Mouse (Mus musculus) ES-Bruce4 (cell line): ENCODE data around the gene Nrxn3. TPM values are rescaled to one million over a fixed set of nuclear protein-coding genes. Genes with fewer than 3 reads are reported as not detected.

Experiments
- H3K27ac ChIP-seq: 2 replicates; pipeline ENCODE4 v1.5.1; 2012; ENCODE audit warnings: low read length, inconsistent platforms; ENCODE audit not compliant: insufficient read depth
- H3K27me3 ChIP-seq: 2 replicates; pipeline ENCODE4 v1.6.1; 2012; ENCODE audit warnings: mild to moderate bottlenecking, low read length, inconsistent platforms; ENCODE audit not compliant: control insufficient read depth, poor library complexity, insufficient read depth, severe bottlenecking
- H3K36me3 ChIP-seq: 2 replicates; pipeline ENCODE4 v1.6.1; 2012; ENCODE audit warnings: inconsistent platforms, mild to moderate bottlenecking, low read length, moderate library complexity; ENCODE audit not compliant: control insufficient read depth, poor library complexity, insufficient read depth, severe bottlenecking
- H3K4me1 ChIP-seq: one replicate; pipeline ENCODE4 v1.8.1; 2011; ENCODE audit warnings: low read length; ENCODE audit not compliant: control insufficient read depth, insufficient read depth
- H3K4me3 ChIP-seq: 2 replicates; pipeline ENCODE4 v1.5.1; 2011; ENCODE audit warnings: low read depth, mild to moderate bottlenecking, low read length
- H3K9ac ChIP-seq: 2 replicates; pipeline ENCODE4 v1.6.1; 2012; ENCODE audit warnings: low read depth, mild to moderate bottlenecking, inconsistent platforms; ENCODE audit not compliant: poor library complexity, severe bottlenecking
- H3K9me3 ChIP-seq: replicated peaks from 2 replicates; pipeline ENCODE4 v1.6.1; 2012; ENCODE audit warnings: mild to moderate bottlenecking, low read length, inconsistent platforms; ENCODE audit not compliant: control insufficient read depth, poor library complexity, insufficient read depth, severe bottlenecking
- CTCF ChIP-seq: IDR thresholded peaks from one replicate; pipeline ENCODE4 v1.8.1; 2011; ENCODE audit warnings: low read depth, low read length
- EP300 ChIP-seq: IDR thresholded peaks from 2 replicates; pipeline ENCODE4 v1.6.1; 2011; ENCODE audit warnings: low read depth, low read length; ENCODE audit not compliant: insufficient read depth
- POLR2A ChIP-seq: IDR thresholded peaks from one replicate; pipeline ENCODE4 v1.8.1; 2011; ENCODE audit warnings: low read length; ENCODE audit not compliant: insufficient read depth
- polyA plus RNA-seq: library from polyadenylated mRNA; stranded (reverse); fragments of >200 nt; gene quantifications from 2 replicates; pipeline ENCODE4 v1.2.4, GENCODE M21; 2011; ENCODE audit warnings: low read depth; ENCODE audit not compliant: missing spikeins, insufficient read depth, insufficient read length

The Nrxn3 gene
- polyA plus RNA-seq, 1 experiment: not detected

DNA sequence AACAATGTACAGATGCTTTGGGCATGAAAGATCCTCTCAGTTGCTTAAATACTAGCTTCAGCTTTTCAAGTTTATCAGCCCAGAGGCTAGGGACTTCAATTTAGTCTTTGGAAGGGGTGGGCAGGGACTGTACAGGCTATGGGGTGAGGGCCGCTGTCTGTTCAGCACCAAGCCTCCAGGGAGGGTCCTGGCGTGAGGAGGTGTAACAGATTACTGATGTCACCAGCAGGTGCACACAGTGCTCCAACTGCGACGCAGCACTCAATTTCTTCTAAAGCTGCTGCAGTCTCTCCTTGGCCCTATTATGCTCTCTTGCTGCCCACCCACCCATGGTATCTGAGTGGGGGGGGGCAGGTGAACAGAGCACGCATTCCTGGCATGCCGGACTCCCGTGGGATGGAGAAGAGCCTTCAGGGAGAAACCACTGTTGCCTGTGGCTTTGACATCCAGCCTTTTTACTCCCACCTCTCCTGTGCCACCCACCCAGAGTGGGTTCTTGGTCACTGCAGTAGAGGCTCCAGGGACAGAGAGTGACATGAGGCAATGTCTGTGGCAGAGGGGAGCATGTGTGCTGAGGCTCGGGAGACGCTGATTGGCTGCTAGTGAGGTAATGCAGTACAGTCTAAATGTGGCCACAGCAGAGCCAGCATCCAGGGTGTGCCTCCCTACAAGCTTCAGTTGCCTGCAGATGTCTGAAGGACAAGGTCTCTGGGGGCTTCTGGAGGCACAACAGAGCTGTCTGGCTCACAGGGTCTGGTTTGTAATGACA is 406.6 kb downstream of the Nrxn3 start:
- Histone ChIP-seq H3K27me3 (no peaks in the 10 kb centered on the region), H3K4me1 (no peaks in the 10 kb centered on the region), H3K4me3 (no peak overlapping the region), H3K27ac (no peak overlapping the region), H3K9ac (no peak overlapping the region), H3K9me3 (no peaks in the 10 kb centered on the region), H3K36me3 (no peaks in the 10 kb centered on the region)
- no peak for TF ChIP-seq POLR2A
- no peak for TF ChIP-seq CTCF
- no peak for TF ChIP-seq EP300

DNA sequence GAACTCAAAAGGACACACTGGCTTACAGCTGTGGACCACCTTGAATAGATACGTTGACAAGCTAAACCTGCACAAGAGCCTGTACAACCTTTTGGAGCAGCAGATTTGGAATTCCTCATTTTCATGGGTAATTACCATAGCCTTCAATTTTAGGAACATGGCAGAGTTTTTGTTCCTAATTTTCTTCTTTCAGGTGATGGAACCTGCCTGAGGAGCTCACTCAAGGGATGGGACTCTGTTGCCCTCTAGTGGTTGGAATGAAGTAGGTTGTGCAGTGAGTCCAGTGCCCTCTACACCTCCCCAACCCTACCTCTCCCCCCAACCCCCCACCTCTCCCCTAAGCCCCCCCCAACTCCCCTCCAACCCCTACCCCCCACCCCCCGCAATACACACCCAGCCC is 411.7 kb downstream of the Nrxn3 start:
- H3K4me1 ChIP-seq: no peaks in the 10 kb centered on the region
- no peaks in the 10 kb centered on the region for H3K9me3 ChIP-seq
- no peaks in the 10 kb centered on the region for H3K36me3 ChIP-seq
- H3K27me3 ChIP-seq: no peaks in the 10 kb centered on the region
- H3K27ac ChIP-seq: no peak overlapping the region
- H3K9ac ChIP-seq: no peak overlapping the region
- TF ChIP-seq CTCF (peak; percentile 56), EP300 (no peak)
- no peak overlapping the region for H3K4me3 ChIP-seq

DNA sequence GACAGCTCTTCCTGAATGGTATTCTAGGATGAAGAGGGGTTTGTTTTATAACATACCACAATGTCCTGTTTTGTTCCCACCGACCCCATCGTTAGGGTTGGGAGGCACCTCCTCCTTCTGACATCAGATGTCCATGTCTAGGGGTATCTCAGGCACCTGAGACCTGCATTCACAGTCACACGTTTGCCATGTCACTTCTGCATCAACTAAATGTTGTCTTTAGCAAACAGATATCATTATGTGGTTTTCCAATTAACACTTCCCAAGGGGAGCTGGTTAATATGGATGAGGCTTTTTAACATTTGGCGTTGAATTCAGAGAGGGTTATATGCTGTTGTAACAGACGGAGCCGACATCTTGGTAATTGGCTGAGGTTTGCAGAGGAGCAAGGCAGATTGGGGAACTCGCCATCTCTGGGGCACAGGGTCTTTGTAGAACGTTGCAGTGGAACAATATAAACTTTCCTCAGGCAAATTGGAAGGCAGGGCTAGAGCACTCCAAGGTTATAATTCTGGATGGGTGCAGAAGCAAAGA is 412.2 kb downstream of the Nrxn3 start:
- H3K4me3 ChIP-seq: no peak overlapping the region
- TF ChIP-seq EP300 (no peak), CTCF (no peak), POLR2A (no peak)
- no peaks in the 10 kb centered on the region for H3K4me1 ChIP-seq
- H3K27me3 ChIP-seq: no peaks in the 10 kb centered on the region
- H3K9ac ChIP-seq: no peak overlapping the region
- no peak overlapping the region for H3K27ac ChIP-seq
- H3K9me3 ChIP-seq: no peaks in the 10 kb centered on the region
- no peaks in the 10 kb centered on the region for H3K36me3 ChIP-seq

- Histone ChIP-seq H3K9me3 (no peaks in the 10 kb centered on the region), H3K36me3 (no peaks in the 10 kb centered on the region), H3K27me3 (no peaks in the 10 kb centered on the region), H3K27ac (no peak overlapping the region), H3K9ac (no peak overlapping the region), H3K4me1 (no peaks in the 10 kb centered on the region), H3K4me3 (no peak overlapping the region)
- TF ChIP-seq EP300 (no peak), CTCF (no peak), POLR2A (no peak)
These were observed 426.3 kb downstream of the Nrxn3 start for GRCm38 (mm10) chr12:89148974-89149411.

- no peak overlapping the region for H3K27ac ChIP-seq
These were observed 426.8 kb downstream of the Nrxn3 start for GRCm38 (mm10) chr12:89149455-89149854.

DNA sequence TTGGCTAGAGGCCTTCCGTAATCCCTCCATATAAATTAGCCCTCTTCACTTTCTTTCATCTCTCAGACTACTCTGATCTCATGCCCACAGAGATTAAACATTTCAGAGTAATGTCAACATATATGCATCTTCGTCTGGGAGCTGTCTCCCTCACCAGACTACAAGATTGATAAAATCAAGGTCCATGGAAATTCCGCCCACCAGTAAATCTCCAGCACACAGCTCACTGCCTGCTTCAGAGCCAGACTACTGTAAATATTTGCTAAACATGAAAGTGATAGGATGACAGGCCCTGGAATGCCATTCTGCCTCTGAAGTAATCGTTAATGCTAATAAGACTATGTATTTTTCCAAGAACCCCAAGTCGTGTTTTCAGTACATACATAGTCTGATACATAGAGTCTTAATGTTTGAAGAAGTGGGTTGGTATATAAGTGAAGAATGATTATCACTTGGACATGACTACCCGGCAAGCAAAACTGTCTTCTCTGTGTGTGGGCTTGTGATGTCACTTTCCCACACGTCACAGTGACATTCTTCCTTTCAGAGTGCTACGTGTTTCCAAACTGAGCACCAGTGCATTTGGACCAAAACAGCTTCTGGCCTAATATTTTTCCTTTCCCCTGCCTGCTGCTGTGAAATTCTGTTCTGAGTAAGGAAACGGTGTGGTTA is 433.5 kb downstream of the Nrxn3 start:
- no peaks in the 10 kb centered on the region for H3K36me3 ChIP-seq
- H3K27ac ChIP-seq: no peak overlapping the region
- TF ChIP-seq CTCF: no peak
- no peak for TF ChIP-seq EP300
- TF ChIP-seq POLR2A: no peak

More at GRCm38 (mm10) chr12:89149455-89149854, 426.8 kb downstream of the Nrxn3 start:
- Histone ChIP-seq H3K4me1 (no peaks in the 10 kb centered on the region), H3K9me3 (no peaks in the 10 kb centered on the region), H3K9ac (no peak overlapping the region), H3K36me3 (no peaks in the 10 kb centered on the region), H3K4me3 (no peak overlapping the region), H3K27me3 (no peaks in the 10 kb centered on the region)
- TF ChIP-seq POLR2A: no peak
- no peak for TF ChIP-seq CTCF
- TF ChIP-seq EP300: no peak

More for the DNA sequence above, 433.5 kb downstream of the Nrxn3 start:
- H3K9me3 ChIP-seq: no peaks in the 10 kb centered on the region
- H3K9ac ChIP-seq: no peak overlapping the region
- no peak overlapping the region for H3K4me3 ChIP-seq
- no peaks in the 10 kb centered on the region for H3K27me3 ChIP-seq
- H3K4me1 ChIP-seq: no peaks in the 10 kb centered on the region
